Mouse (Mus musculus) liver, adult 2 months (tissue): ENCODE measurements around the gene Gm37419. TPM values are rescaled to one million over a fixed set of nuclear protein-coding genes. Genes with fewer than 3 reads are reported as not detected.

Source experiments
- DNase-seq: peaks from one replicate; pipeline ENCODE4 v3.0.0-alpha.2; 2011; ENCODE audit warnings: low read depth, low spot score; ENCODE audit errors: extremely low read depth
- H3K27ac ChIP-seq: fragments of 200-500 bp; replicated peaks from 2 replicates; pipeline ENCODE4 v1.5.1; 2012; ENCODE audit warnings: low read depth, mild to moderate bottlenecking, control low read depth, inconsistent platforms, low read length; ENCODE audit not compliant: insufficient read depth
- H3K27me3 ChIP-seq: fragments of 200-500 bp; 2 replicates; pipeline ENCODE4 v1.6.1; 2012; ENCODE audit warnings: mild to moderate bottlenecking, moderate library complexity, low read length, inconsistent platforms; ENCODE audit not compliant: control insufficient read depth, insufficient read depth
- H3K36me3 ChIP-seq: fragments of 200-500 bp; 2 replicates; pipeline ENCODE4 v1.6.1; 2012; ENCODE audit warnings: low read length, inconsistent platforms; ENCODE audit not compliant: control insufficient read depth, insufficient read depth
- H3K4me1 ChIP-seq: fragments of 200-500 bp; 2 replicates; pipeline ENCODE4 v1.6.1; 2011; ENCODE audit warnings: low read length; ENCODE audit not compliant: control insufficient read depth, insufficient read depth
- H3K4me3 ChIP-seq: fragments of 200-500 bp; 2 replicates; pipeline ENCODE4 v1.5.1; 2011; ENCODE audit warnings: low read depth, mild to moderate bottlenecking, control low read depth, low read length, moderate library complexity; ENCODE audit not compliant: insufficient read depth
- H3K79me2 ChIP-seq: fragments of 200-500 bp; 2 replicates; pipeline ENCODE4 v1.6.1; 2012; ENCODE audit warnings: inconsistent platforms, mild to moderate bottlenecking, low read length, moderate library complexity; ENCODE audit not compliant: control insufficient read depth, insufficient read depth
- H3K9ac ChIP-seq: fragments of 200-500 bp; 2 replicates; pipeline ENCODE4 v1.6.1; 2012; ENCODE audit warnings: low read depth, mild to moderate bottlenecking, control low read depth, inconsistent platforms, low read length
- CTCF ChIP-seq: fragments of 200-500 bp; IDR thresholded peaks from 2 replicates; pipeline ENCODE4 v1.5.1; 2011; ENCODE audit warnings: low read depth, low read length, control low read depth
- POLR2A ChIP-seq: fragments of 200-500 bp; IDR thresholded peaks from 2 replicates; pipeline ENCODE4 v1.6.1; 2011; ENCODE audit warnings: low read length, control low read depth; ENCODE audit not compliant: insufficient read depth; ENCODE audit errors: extremely low read depth
- WGBS: fragments of 180-500 bp; shearing (Covaris S2); methylation state at CpG from one replicate; pipeline ENCODE4 v1.1.7; 2018; 5-methylcytosine and 5-hydroxymethylcytosine counted together
- polyA plus RNA-seq: library from polyadenylated mRNA; depleted of rRNA; stranded (reverse); fragments of >200 nt; gene quantifications from 2 replicates; pipeline ENCODE4 v1.2.3, GENCODE M21; 2012; rRNA removed
- total RNA-seq: library from RNA; depleted of rRNA; stranded (reverse); fragments of >200 nt; gene quantifications from 2 replicates; pipeline ENCODE4 v1.2.3, GENCODE M21; 2014; rRNA removed

Gene Gm37419
- total and polyA plus RNA-seq, 2 experiments = not detected

GRCm38 (mm10) chr16:24035767-24036166 lies 47.5 kb downstream of the Gm37419 start:
- Histone ChIP-seq H3K27ac (no peak overlapping the region), H3K4me3 (no peak overlapping the region), H3K9ac (no peak overlapping the region), H3K36me3 (no peaks in the 10 kb centered on the region), H3K4me1 (peaks cover 13% of the 10 kb centered on the region), H3K79me2 (no peaks in the 10 kb centered on the region), H3K27me3 (no peaks in the 10 kb centered on the region)
- TF ChIP-seq CTCF = no peak
- TF ChIP-seq POLR2A = no peak
- DNase-seq = no peak

- no peaks in the 10 kb centered on the region for H3K79me2 ChIP-seq
- peaks cover 13% of the 10 kb centered on the region for H3K4me1 ChIP-seq
- no peak for DNase-seq
- no peak overlapping the region for H3K9ac ChIP-seq
- 92% methylated on average over 3 of the region's 3 CpGs for WGBS
- H3K36me3 ChIP-seq = no peaks in the 10 kb centered on the region
- no peak overlapping the region for H3K27ac ChIP-seq
- no peak overlapping the region for H3K4me3 ChIP-seq
- no peak for TF ChIP-seq CTCF
- no peak for TF ChIP-seq POLR2A
- no peaks in the 10 kb centered on the region for H3K27me3 ChIP-seq
These were observed 48.1 kb downstream of the Gm37419 start for GRCm38 (mm10) chr16:24036398-24036797.

Other genes with a start within 250 kb of the Gm37419 start
- not detected in 2 replicates for gene Sst, start 97.5 kb upstream of the Gm37419 start, total RNA-seq
- not detected in 2 replicates for gene Sst, start 97.5 kb upstream of the Gm37419 start, polyA plus RNA-seq
- gene Rtp2, start 56.1 kb upstream of the Gm37419 start, total RNA-seq = not detected in 2 replicates
- not detected in 2 replicates for gene Rtp2, start 56.1 kb upstream of the Gm37419 start, polyA plus RNA-seq
- 20.6 and 21.2 TPM in 2 replicates for gene Bcl6, start 370 bp downstream of the Gm37419 start, total RNA-seq
- 4.5 and 5.9 TPM in 2 replicates for gene Bcl6, start 370 bp downstream of the Gm37419 start, polyA plus RNA-seq